Mouse (Mus musculus) spleen, adult 2 months (tissue): ENCODE measurements around the gene Asap2.

Experiments
- CTCF ChIP-seq: fragments of 200-500 bp; IDR thresholded peaks from 2 replicates; pipeline ENCODE4 v1.5.1; 2011; ENCODE audit warnings: mild to moderate bottlenecking, inconsistent platforms; ENCODE audit not compliant: insufficient read depth, insufficient read length, insufficient replicate concordance; ENCODE audit errors: extremely low read depth
- POLR2A ChIP-seq: fragments of 200-500 bp; IDR thresholded peaks from 2 replicates; pipeline ENCODE4 v1.6.1; 2011; ENCODE audit warnings: low read depth, low read length, inconsistent platforms

- TF ChIP-seq CTCF (peak; percentile 26; the same call in 1 of the 2 replicates), POLR2A (no peak)
Observed at GRCm38 (mm10) chr12:21260494-21261256, 270.4 kb downstream of the Asap2 start.
